Mouse (Mus musculus): ENCODE measurements around the gene Gckr. TPM values are rescaled to one million over a fixed set of nuclear protein-coding genes. Genes with fewer than 3 reads are reported as not detected.
"Not testable (repeated sequence)": the region's sequence is repeated elsewhere in the genome, so short reads cannot be mapped to it uniquely, and the experiment has no call there.

Gene Gckr
- polyA plus RNA-seq, 1 experiment from 2014 or later = 0.27 TPM

DNA sequence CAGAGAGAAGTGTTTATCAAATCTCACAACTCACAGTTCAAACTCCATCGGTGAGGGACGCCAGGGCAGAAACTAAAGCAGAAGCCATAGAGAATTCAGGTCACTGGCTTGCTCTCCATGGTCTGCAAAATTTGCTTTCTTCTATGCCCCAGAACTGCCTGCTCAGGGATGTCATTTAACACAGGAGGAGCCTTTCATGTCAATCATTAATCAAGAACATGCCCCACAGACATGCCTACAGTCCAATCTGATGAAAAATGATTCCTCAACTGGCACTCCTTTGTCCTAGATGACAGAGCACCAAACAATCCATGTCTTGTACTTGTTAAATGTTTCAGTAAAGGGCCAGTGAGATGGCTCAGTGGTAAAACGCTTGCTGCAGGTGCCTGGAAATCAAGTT lies 25.5 kb downstream of the Gckr start:
- Histone ChIP-seq H3K4me1 (replicated peaks; ENCODE audit: control insufficient read depth, insufficient read depth, low read length) (no peaks in the 10 kb centered on the region), H3K4me3 (replicated peaks; ENCODE audit: low read length) (no peak overlapping the region), H3K9me3 (ENCODE audit: control insufficient read depth, low read length) (no peaks in the 10 kb centered on the region), H3K27ac (ENCODE audit: low read length) (no peak overlapping the region), H3K27me3 (replicated peaks; ENCODE audit: control insufficient read depth, insufficient read depth, low read length) (no peaks in the 10 kb centered on the region), H3K36me3 (ENCODE audit: control insufficient read depth, insufficient read depth) (no peaks in the 10 kb centered on the region), H3K4me2 (ENCODE audit: low read length) (no peak overlapping the region), H3K9ac (replicated peaks; ENCODE audit: low read depth, low read length) (no peak overlapping the region)
- 92% methylated on average over 3 of the region's 3 CpGs for WGBS
- ATAC-seq = no peak

DNA sequence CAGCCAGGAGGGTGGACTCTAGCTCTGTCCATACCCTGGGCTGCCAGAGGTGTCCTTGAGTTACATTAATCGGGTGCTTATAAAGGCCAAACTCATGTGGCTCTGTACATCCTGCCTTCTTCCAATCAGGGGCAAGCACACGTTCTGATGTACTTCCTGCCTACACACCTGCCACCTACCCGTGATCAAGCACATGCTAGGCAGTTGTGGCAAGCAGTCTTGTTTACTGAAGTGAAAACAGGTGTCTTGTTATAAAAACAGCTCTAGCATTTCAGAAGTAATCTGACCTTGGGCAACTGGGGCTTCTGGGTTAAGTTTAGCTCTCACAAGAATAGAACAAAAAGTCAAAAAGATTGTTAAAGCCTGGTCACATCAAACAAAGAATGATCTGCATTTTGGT lies 26.8 kb downstream of the Gckr start:
- Histone ChIP-seq H3K27ac (ENCODE audit: low read length) (no peak overlapping the region), H3K27me3 (replicated peaks; ENCODE audit: control insufficient read depth, insufficient read depth, low read length) (no peaks in the 10 kb centered on the region), H3K4me2 (ENCODE audit: low read length) (no peak overlapping the region), H3K9me3 (ENCODE audit: control insufficient read depth, low read length) (no peaks in the 10 kb centered on the region), H3K9ac (replicated peaks; ENCODE audit: low read depth, low read length) (no peak overlapping the region), H3K4me1 (replicated peaks; ENCODE audit: control insufficient read depth, insufficient read depth, low read length) (no peaks in the 10 kb centered on the region), H3K4me3 (replicated peaks; ENCODE audit: low read length) (no peak overlapping the region), H3K36me3 (ENCODE audit: control insufficient read depth, insufficient read depth) (no peaks in the 10 kb centered on the region)
- ATAC-seq = no peak
- WGBS = 79% methylated on average over 3 of the region's 3 CpGs

DNA sequence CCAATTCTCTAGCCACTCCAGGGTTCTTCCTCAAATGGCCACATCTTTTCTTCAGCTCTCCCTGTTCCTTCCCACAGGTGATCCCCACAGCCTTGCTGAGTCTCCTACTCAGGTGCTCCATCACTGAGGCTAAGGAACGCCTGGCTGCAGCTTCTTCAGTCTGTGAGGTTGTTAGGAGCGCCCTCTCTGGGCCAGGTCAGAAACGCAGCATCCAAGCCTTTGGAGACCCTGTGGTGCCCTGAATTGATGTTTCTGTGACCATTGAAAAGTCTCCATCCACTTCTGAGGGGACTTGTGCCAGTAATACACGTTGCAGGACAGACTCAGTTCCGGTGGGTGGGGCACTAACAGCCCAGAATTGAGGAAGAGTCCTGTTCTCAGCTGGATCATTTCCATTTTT lies 29.6 kb downstream of the Gckr start:
- Histone ChIP-seq H3K4me1 (replicated peaks; ENCODE audit: control insufficient read depth, insufficient read depth, low read length) (no peaks in the 10 kb centered on the region), H3K27ac (ENCODE audit: low read length) (no peak overlapping the region), H3K4me2 (ENCODE audit: low read length) (no peak overlapping the region), H3K9me3 (ENCODE audit: control insufficient read depth, low read length) (no peaks in the 10 kb centered on the region), H3K4me3 (replicated peaks; ENCODE audit: low read length) (no peak overlapping the region), H3K27me3 (replicated peaks; ENCODE audit: control insufficient read depth, insufficient read depth, low read length) (no peaks in the 10 kb centered on the region), H3K9ac (replicated peaks; ENCODE audit: low read depth, low read length) (no peak overlapping the region), H3K36me3 (ENCODE audit: control insufficient read depth, insufficient read depth) (no peaks in the 10 kb centered on the region)
- 18% methylated on average over 5 of the region's 5 CpGs for WGBS
- ATAC-seq = no peak

DNA sequence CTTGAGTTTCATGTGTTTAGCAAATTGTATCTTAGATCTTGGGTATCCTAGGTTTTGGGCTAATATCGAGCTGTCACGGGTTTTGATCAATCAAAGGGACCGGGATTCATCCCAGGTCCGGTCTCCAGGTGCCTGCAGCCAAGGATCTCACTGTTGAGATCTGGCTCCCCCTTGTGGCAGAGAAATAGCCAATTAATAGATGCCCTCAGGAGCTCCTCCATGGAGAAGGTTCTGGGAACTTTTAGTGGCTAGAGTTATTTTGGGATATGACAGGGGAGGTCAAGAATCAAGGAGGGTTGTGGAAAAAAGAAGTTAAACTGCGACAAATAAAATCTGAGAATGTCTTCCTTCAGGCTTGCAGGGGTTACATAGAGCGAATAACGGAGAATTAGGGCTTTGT lies 31.0 kb downstream of the Gckr start:
- Histone ChIP-seq H3K9me3 (ENCODE audit: control insufficient read depth, low read length) (no peaks in the 10 kb centered on the region), H3K4me3 (replicated peaks; ENCODE audit: low read length) (no peak overlapping the region), H3K36me3 (ENCODE audit: control insufficient read depth, insufficient read depth) (no peaks in the 10 kb centered on the region), H3K27me3 (replicated peaks; ENCODE audit: control insufficient read depth, insufficient read depth, low read length) (no peaks in the 10 kb centered on the region), H3K27ac (ENCODE audit: low read length) (no peak overlapping the region), H3K4me1 (replicated peaks; ENCODE audit: control insufficient read depth, insufficient read depth, low read length) (no peaks in the 10 kb centered on the region), H3K4me2 (ENCODE audit: low read length) (no peak overlapping the region), H3K9ac (replicated peaks; ENCODE audit: low read depth, low read length) (no peak overlapping the region)
- WGBS = 30% methylated on average over 7 of the region's 7 CpGs
- ATAC-seq = no peak

DNA sequence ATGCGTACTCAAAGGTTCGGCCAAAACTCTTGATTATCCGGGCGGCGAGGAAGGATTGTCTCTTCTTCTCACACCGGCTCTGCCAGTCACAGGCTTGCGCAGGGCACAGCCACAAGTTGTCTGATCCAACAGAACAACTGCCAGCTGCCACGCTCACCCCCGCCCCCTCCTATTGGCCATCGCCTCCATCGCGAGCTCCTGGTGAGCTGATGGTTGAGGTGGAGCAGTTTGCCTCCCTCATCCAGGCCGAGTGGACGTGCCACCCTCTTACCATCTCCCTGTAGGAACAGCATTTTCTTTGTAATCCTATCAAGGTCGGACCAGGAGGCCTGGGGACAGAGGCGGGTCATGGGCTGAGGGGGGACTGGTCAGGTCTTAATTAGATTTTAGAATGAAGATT lies 60.3 kb downstream of the Gckr start:
- H3K9me3 ChIP-seq (ENCODE audit: control insufficient read depth, low read length); H3K4me3 ChIP-seq (replicated peaks; ENCODE audit: low read length); H3K36me3 ChIP-seq (ENCODE audit: control insufficient read depth, insufficient read depth); H3K4me1 ChIP-seq (replicated peaks; ENCODE audit: control insufficient read depth, insufficient read depth, low read length); H3K9ac ChIP-seq (replicated peaks; ENCODE audit: low read depth, low read length); H3K27ac ChIP-seq (ENCODE audit: low read length); ATAC-seq; H3K27me3 ChIP-seq (replicated peaks; ENCODE audit: control insufficient read depth, insufficient read depth, low read length); H3K4me2 ChIP-seq (ENCODE audit: low read length): not testable (repeated sequence)
- 82% methylated on average over 16 of the region's 16 CpGs for WGBS

DNA sequence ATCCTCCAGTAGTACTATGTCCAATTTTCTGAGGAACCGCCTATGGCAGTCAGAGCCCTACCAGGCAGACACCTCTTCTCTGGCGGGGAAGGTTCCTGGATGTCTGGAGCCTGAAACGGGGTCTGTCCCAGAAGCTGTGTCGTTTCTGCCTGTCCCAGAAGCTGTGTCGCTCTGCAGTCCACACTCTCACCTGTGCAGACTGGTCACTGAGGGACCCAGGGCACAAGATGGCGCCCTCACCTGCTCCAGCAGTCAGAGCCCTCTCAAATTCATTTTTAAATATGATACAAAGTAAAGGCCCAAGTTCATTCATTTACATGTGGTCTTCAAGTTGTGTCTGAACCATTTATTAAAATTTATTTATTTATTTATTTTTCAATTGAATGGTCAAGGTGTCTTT lies 63.7 kb downstream of the Gckr start:
- Histone ChIP-seq H3K4me1 (replicated peaks; ENCODE audit: control insufficient read depth, insufficient read depth, low read length) (no peaks in the 10 kb centered on the region), H3K27me3 (replicated peaks; ENCODE audit: control insufficient read depth, insufficient read depth, low read length) (no peaks in the 10 kb centered on the region), H3K9me3 (ENCODE audit: control insufficient read depth, low read length) (no peaks in the 10 kb centered on the region), H3K27ac (ENCODE audit: low read length) (no peak overlapping the region), H3K4me3 (replicated peaks; ENCODE audit: low read length) (no peak overlapping the region), H3K9ac (replicated peaks; ENCODE audit: low read depth, low read length) (no peak overlapping the region), H3K4me2 (ENCODE audit: low read length) (no peak overlapping the region), H3K36me3 (ENCODE audit: control insufficient read depth, insufficient read depth) (no peaks in the 10 kb centered on the region)
- WGBS = 72% methylated on average over 6 of the region's 6 CpGs
- no peak for ATAC-seq

Other genes with a start within 250 kb of the Gckr start
- 155 and 158 TPM in 2 replicates for gene Atraid, start 249.1 kb upstream of the Gckr start, polyA plus RNA-seq (2015; fragmentation: Nextera tagmentation; extraction: Ambion mirVana)
- 15.7 and 18.2 TPM in 2 replicates for gene Slc5a6, start 248.5 kb upstream of the Gckr start, polyA plus RNA-seq (2015; fragmentation: Nextera tagmentation; extraction: Ambion mirVana)
- 19.8 and 20.1 TPM in 2 replicates for gene Cad, start 242.7 kb upstream of the Gckr start, polyA plus RNA-seq (2015; fragmentation: Nextera tagmentation; extraction: Ambion mirVana)
- not detected in 2 replicates for gene Dnajc5g, start 191.2 kb upstream of the Gckr start, polyA plus RNA-seq (2015; fragmentation: Nextera tagmentation; extraction: Ambion mirVana)
- 1.6 and 1.9 TPM in 2 replicates for gene Slc30a3, start 189.2 kb upstream of the Gckr start, polyA plus RNA-seq (2015; fragmentation: Nextera tagmentation; extraction: Ambion mirVana)
- not detected in 2 replicates for gene Trim54, start 180.7 kb upstream of the Gckr start, polyA plus RNA-seq (2015; fragmentation: Nextera tagmentation; extraction: Ambion mirVana)
- gene Ucn, start 158.6 kb upstream of the Gckr start, polyA plus RNA-seq (2015; fragmentation: Nextera tagmentation; extraction: Ambion mirVana) = not detected in 2 replicates
- 49.4 and 50.1 TPM in 2 replicates for gene Mpv17, start 143.2 kb upstream of the Gckr start, polyA plus RNA-seq (2015; fragmentation: Nextera tagmentation; extraction: Ambion mirVana)
- gene Gm29609, start 117.5 kb upstream of the Gckr start, polyA plus RNA-seq (2015; fragmentation: Nextera tagmentation; extraction: Ambion mirVana) = 1.8 and 2.5 TPM in 2 replicates
- gene Gtf3c2, start 117.3 kb upstream of the Gckr start, polyA plus RNA-seq (2015; fragmentation: Nextera tagmentation; extraction: Ambion mirVana) = 72.1 and 79.4 TPM in 2 replicates
- 131 and 139 TPM in 2 replicates for gene Snx17, start 104.2 kb upstream of the Gckr start, polyA plus RNA-seq (2015; fragmentation: Nextera tagmentation; extraction: Ambion mirVana)
- 91.0 and 93.4 TPM in 2 replicates for gene Eif2b4, start 104.0 kb upstream of the Gckr start, polyA plus RNA-seq (2015; fragmentation: Nextera tagmentation; extraction: Ambion mirVana)
- 13.0 and 14.7 TPM in 2 replicates for gene Zfp513, start 95.1 kb upstream of the Gckr start, polyA plus RNA-seq (2015; fragmentation: Nextera tagmentation; extraction: Ambion mirVana)
- 169 and 175 TPM in 2 replicates for gene Ppm1g, start 76.8 kb upstream of the Gckr start, polyA plus RNA-seq (2015; fragmentation: Nextera tagmentation; extraction: Ambion mirVana)
- 169 and 170 TPM in 2 replicates for gene Nrbp1, start 56.6 kb upstream of the Gckr start, polyA plus RNA-seq (2015; fragmentation: Nextera tagmentation; extraction: Ambion mirVana)
- gene Gm9970, start 56.2 kb upstream of the Gckr start, polyA plus RNA-seq (2015; fragmentation: Nextera tagmentation; extraction: Ambion mirVana) = 0.99 TPM in 1 of 2 replicates, not detected in the other
- gene Krtcap3, start 45.8 kb upstream of the Gckr start, polyA plus RNA-seq (2015; fragmentation: Nextera tagmentation; extraction: Ambion mirVana) = 2.4 and 3.8 TPM in 2 replicates
- gene Ift172, start 6.3 kb upstream of the Gckr start, polyA plus RNA-seq (2015; fragmentation: Nextera tagmentation; extraction: Ambion mirVana) = 34.2 and 39.4 TPM in 2 replicates
- gene Fndc4, start 1.4 kb upstream of the Gckr start, polyA plus RNA-seq (2015; fragmentation: Nextera tagmentation; extraction: Ambion mirVana) = 81.8 and 90.6 TPM in 2 replicates
- gene Zfp512, start 155.0 kb downstream of the Gckr start, polyA plus RNA-seq (2015; fragmentation: Nextera tagmentation; extraction: Ambion mirVana) = 127 and 138 TPM in 2 replicates
- not detected in 2 replicates for gene 4930548H24Rik, start 188.3 kb downstream of the Gckr start, polyA plus RNA-seq (2015; fragmentation: Nextera tagmentation; extraction: Ambion mirVana)
- gene Gpn1, start 197.3 kb downstream of the Gckr start, polyA plus RNA-seq (2015; fragmentation: Nextera tagmentation; extraction: Ambion mirVana) = 86.6 and 86.8 TPM in 2 replicates
- 29.7 and 32.7 TPM in 2 replicates for gene Slc4a1ap, start 229.6 kb downstream of the Gckr start, polyA plus RNA-seq (2015; fragmentation: Nextera tagmentation; extraction: Ambion mirVana)
- 28.5 and 29.4 TPM in 2 replicates for gene Supt7l, start 230.4 kb downstream of the Gckr start, polyA plus RNA-seq (2015; fragmentation: Nextera tagmentation; extraction: Ambion mirVana)

Measured in forebrain, embryonic 16.5 days (tissue).